Mouse (Mus musculus) MEL (cell line): ENCODE measurements around the gene Farp1.

Experiments used
- CTCF ChIP-seq, 3 experiments: IDR thresholded peaks in 2 of 3; conservative IDR thresholded peaks in 1 of 3; 2 replicates each; pipeline ENCODE4 v1.5.1; 2011 to 2012; ENCODE audit warnings: low read length in 3 of 3, low read depth in 2 of 3, mild to moderate bottlenecking in 2 of 3, improper control_type of control experiment in 1 of 3, inconsistent platforms in 1 of 3, mixed read lengths in 1 of 3, moderate library complexity in 1 of 3; ENCODE audit not compliant: control insufficient read depth in 1 of 3, insufficient read depth in 1 of 3, poor library complexity in 1 of 3, severe bottlenecking in 1 of 3
- E2F4 ChIP-seq: IDR thresholded peaks from 2 replicates; pipeline ENCODE4 v1.6.1; 2011; ENCODE audit warnings: low read depth, low read length, improper control_type of control experiment, borderline replicate concordance
- EP300 ChIP-seq, 2 experiments: IDR thresholded peaks; 2 replicates each; pipeline ENCODE4 v1.6.1; 2011; ENCODE audit warnings: improper control_type of control experiment in 2 of 2, low read length in 2 of 2, low read depth in 1 of 2, mild to moderate bottlenecking in 1 of 2
- JUND ChIP-seq: IDR thresholded peaks from 2 replicates; pipeline ENCODE4 v1.6.1; 2011; ENCODE audit warnings: low read depth, mild to moderate bottlenecking, improper control_type of control experiment, low read length
- MEF2A ChIP-seq: IDR thresholded peaks from 2 replicates; pipeline ENCODE4 v1.6.1; 2014; ENCODE audit warnings: low read depth, mild to moderate bottlenecking, inconsistent platforms, low read length, improper control_type of control experiment; ENCODE audit not compliant: poor library complexity, insufficient replicate concordance, severe bottlenecking; ENCODE audit errors: extremely low read depth
- MYC ChIP-seq: IDR thresholded peaks from 2 replicates; pipeline ENCODE4 v1.6.1; 2011; ENCODE audit warnings: low read depth, mild to moderate bottlenecking, low read length, improper control_type of control experiment, moderate library complexity
- NELFE ChIP-seq: IDR thresholded peaks from 2 replicates; pipeline ENCODE4 v1.6.1; 2011; ENCODE audit warnings: low read depth, low read length, improper control_type of control experiment
- NRF1 ChIP-seq: IDR thresholded peaks from 2 replicates; pipeline ENCODE4 v1.6.1; 2014; ENCODE audit warnings: low read depth, mild to moderate bottlenecking, inconsistent platforms, low read length, improper control_type of control experiment, moderate library complexity; ENCODE audit not compliant: poor library complexity, insufficient read depth, severe bottlenecking
- POLR2A ChIP-seq, 2 experiments: IDR thresholded peaks; 2 replicates each; pipeline ENCODE4 v1.6.1; 2011 to 2012; ENCODE audit warnings: low read length in 2 of 2, mild to moderate bottlenecking in 2 of 2, control low read depth in 1 of 2, improper control_type of control experiment in 1 of 2, low read depth in 1 of 2, moderate library complexity in 1 of 2; ENCODE audit not compliant: control insufficient read depth in 1 of 2, insufficient read depth in 1 of 2, poor library complexity in 1 of 2
- POLR2AphosphoS5 ChIP-seq: IDR thresholded peaks from 2 replicates; pipeline ENCODE4 v1.6.1; 2012; ENCODE audit warnings: low read depth, borderline replicate concordance, mild to moderate bottlenecking, inconsistent platforms, low read length, moderate library complexity, mixed read lengths
- RCOR1 ChIP-seq: IDR thresholded peaks from 2 replicates; pipeline ENCODE4 v1.6.1; 2012; ENCODE audit warnings: low read depth, mild to moderate bottlenecking, inconsistent platforms, low read length, improper control_type of control experiment
- SMC3 ChIP-seq: IDR thresholded peaks from 2 replicates; pipeline ENCODE4 v1.6.1; 2011; ENCODE audit warnings: low read depth, low read length, improper control_type of control experiment
- USF1 ChIP-seq: IDR thresholded peaks from 2 replicates; pipeline ENCODE4 v1.6.1; 2014; ENCODE audit warnings: low read depth, mild to moderate bottlenecking, inconsistent platforms, low read length, improper control_type of control experiment, moderate library complexity

- no peak for TF ChIP-seq POLR2AphosphoS5
- no peak for TF ChIP-seq CTCF (IDR thresholded peaks at IDR 0.05 in 2 of 3, conservative IDR thresholded peaks at IDR 0.05 in 1 of 3; ENCODE audit: control insufficient read depth in 1 of 3, insufficient read depth in 1 of 3, low read depth in 2 of 3, low read length in 3 of 3, poor library complexity in 1 of 3, severe bottlenecking in 1 of 3)
- no peak for TF ChIP-seq POLR2A (IDR thresholded peaks at IDR 0.05; ENCODE audit: control insufficient read depth in 1 of 2, insufficient read depth in 1 of 2, low read depth in 1 of 2, low read length in 2 of 2, poor library complexity in 1 of 2)
- TF ChIP-seq NRF1: no peak
- TF ChIP-seq JUND: no peak
- no peak for TF ChIP-seq EP300 (IDR thresholded peaks at IDR 0.05; ENCODE audit: low read depth in 1 of 2, low read length in 2 of 2)
- no peak for TF ChIP-seq MYC
- no peak for TF ChIP-seq SMC3
- no peak for TF ChIP-seq MEF2A
- no peak for TF ChIP-seq RCOR1
- TF ChIP-seq E2F4: no peak
- no peak for TF ChIP-seq NELFE
- TF ChIP-seq USF1: no peak
Measured at GRCm38 (mm10) chr14:121116696-121117095, 81.7 kb downstream of the Farp1 start.
